Mouse (Mus musculus): Measurements from ENCODE around the gene Gpc5. TPM values are rescaled to one million over a fixed set of nuclear protein-coding genes. Genes with fewer than 3 reads are reported as not detected.

Gpc5 gene
- polyA plus RNA-seq, 1 experiment from 2014 or later: 0.07 TPM

GRCm38 (mm10) chr14:115760241-115760640 lies 668.2 kb downstream of the Gpc5 start:
- Histone ChIP-seq H3K27ac (replicated peaks) (no peak overlapping the region), H3K9me3 (ENCODE audit: control insufficient read depth, low read length) (no peaks in the 10 kb centered on the region), H3K4me1 (replicated peaks; ENCODE audit: control insufficient read depth, insufficient read depth) (no peaks in the 10 kb centered on the region), H3K4me3 (ENCODE audit: low read depth, low read length) (no peak overlapping the region), H3K9ac (ENCODE audit: low read length) (no peak overlapping the region), H3K27me3 (ENCODE audit: control insufficient read depth, insufficient read depth, low read length) (no peaks in the 10 kb centered on the region), H3K4me2 (replicated peaks; ENCODE audit: low read depth) (no peak overlapping the region), H3K36me3 (ENCODE audit: control insufficient read depth, insufficient read depth, low read length) (no peaks in the 10 kb centered on the region)
- 53% methylated on average over 5 of the region's 5 CpGs for WGBS
- no peak for TF ChIP-seq CTCF (IDR thresholded peaks at IDR 0.05; ENCODE audit: low read depth)
- TF ChIP-seq EP300 (optimal IDR thresholded peaks at IDR 0.05): no peak
- DNase-seq (ENCODE audit: low spot score) (no peak), ATAC-seq (ENCODE audit: low FRiP score, low TSS enrichment) (no peak)

GRCm38 (mm10) chr14:115779382-115780177 lies 687.6 kb downstream of the Gpc5 start:
- Histone ChIP-seq H3K4me3 (ENCODE audit: low read depth, low read length) (no peak overlapping the region), H3K4me2 (replicated peaks; ENCODE audit: low read depth) (no peak overlapping the region), H3K27me3 (ENCODE audit: control insufficient read depth, insufficient read depth, low read length) (no peaks in the 10 kb centered on the region), H3K27ac (replicated peaks) (no peak overlapping the region), H3K9me3 (ENCODE audit: control insufficient read depth, low read length) (no peaks in the 10 kb centered on the region), H3K36me3 (ENCODE audit: control insufficient read depth, insufficient read depth, low read length) (no peaks in the 10 kb centered on the region), H3K9ac (ENCODE audit: low read length) (no peak overlapping the region), H3K4me1 (replicated peaks; ENCODE audit: control insufficient read depth, insufficient read depth) (no peaks in the 10 kb centered on the region)
- TF ChIP-seq EP300 (optimal IDR thresholded peaks at IDR 0.05): no peak
- no peak for TF ChIP-seq CTCF (IDR thresholded peaks at IDR 0.05; ENCODE audit: low read depth)
- no peak for DNase-seq (ENCODE audit: low spot score)
- 67% methylated on average over 7 of the region's 7 CpGs for WGBS
- no peak for ATAC-seq (ENCODE audit: low FRiP score, low TSS enrichment)

- Histone ChIP-seq H3K4me2 (replicated peaks; ENCODE audit: low read depth) (no peak overlapping the region), H3K27ac (replicated peaks) (no peak overlapping the region), H3K4me1 (replicated peaks; ENCODE audit: control insufficient read depth, insufficient read depth) (no peaks in the 10 kb centered on the region), H3K4me3 (ENCODE audit: low read depth, low read length) (no peak overlapping the region), H3K9ac (ENCODE audit: low read length) (no peak overlapping the region), H3K9me3 (ENCODE audit: control insufficient read depth, low read length) (no peaks in the 10 kb centered on the region), H3K27me3 (ENCODE audit: control insufficient read depth, insufficient read depth, low read length) (no peaks in the 10 kb centered on the region), H3K36me3 (ENCODE audit: control insufficient read depth, insufficient read depth, low read length) (no peaks in the 10 kb centered on the region)
- DNase-seq (ENCODE audit: low spot score) (no peak), ATAC-seq (ENCODE audit: low FRiP score, low TSS enrichment) (no peak)
- TF ChIP-seq CTCF (IDR thresholded peaks at IDR 0.05; ENCODE audit: low read depth) (no peak), EP300 (optimal IDR thresholded peaks at IDR 0.05) (no peak)
- WGBS: 7% methylated on average over 2 of the region's 2 CpGs
These were observed 712.7 kb downstream of the Gpc5 start for GRCm38 (mm10) chr14:115804751-115805150.

GRCm38 (mm10) chr14:115819021-115819420 lies 727.0 kb downstream of the Gpc5 start:
- no peak for ATAC-seq (ENCODE audit: low FRiP score, low TSS enrichment)

GRCm38 (mm10) chr14:115821657-115822056 lies 729.6 kb downstream of the Gpc5 start:
- 86% methylated on average over 7 of the region's 7 CpGs for WGBS
- TF ChIP-seq EP300 (optimal IDR thresholded peaks at IDR 0.05) (no peak), CTCF (IDR thresholded peaks at IDR 0.05; ENCODE audit: low read depth) (no peak)
- Histone ChIP-seq H3K4me2 (replicated peaks; ENCODE audit: low read depth) (no peak overlapping the region), H3K9ac (ENCODE audit: low read length) (no peak overlapping the region), H3K4me1 (replicated peaks; ENCODE audit: control insufficient read depth, insufficient read depth) (no peaks in the 10 kb centered on the region), H3K27me3 (ENCODE audit: control insufficient read depth, insufficient read depth, low read length) (no peaks in the 10 kb centered on the region), H3K9me3 (ENCODE audit: control insufficient read depth, low read length) (no peaks in the 10 kb centered on the region), H3K27ac (replicated peaks) (no peak overlapping the region), H3K4me3 (ENCODE audit: low read depth, low read length) (no peak overlapping the region), H3K36me3 (ENCODE audit: control insufficient read depth, insufficient read depth, low read length) (no peaks in the 10 kb centered on the region)
- DNase-seq (ENCODE audit: low spot score) (no peak), ATAC-seq (ENCODE audit: low FRiP score, low TSS enrichment) (no peak)

More at GRCm38 (mm10) chr14:115819021-115819420, 727.0 kb downstream of the Gpc5 start:
- peak; percentile 69 for TF ChIP-seq CTCF (IDR thresholded peaks at IDR 0.05; ENCODE audit: low read depth)
- no peak for TF ChIP-seq EP300 (optimal IDR thresholded peaks at IDR 0.05)
- no peak overlapping the region for H3K4me2 ChIP-seq (replicated peaks; ENCODE audit: low read depth)
- no peaks in the 10 kb centered on the region for H3K36me3 ChIP-seq (ENCODE audit: control insufficient read depth, insufficient read depth, low read length)
- no peak overlapping the region for H3K27ac ChIP-seq (replicated peaks)
- DNase-seq (ENCODE audit: low spot score): peak; percentile 17
- H3K4me3 ChIP-seq (ENCODE audit: low read depth, low read length): no peak overlapping the region
- 10% methylated on average over 1 of the region's 1 CpGs for WGBS
- no peaks in the 10 kb centered on the region for H3K9me3 ChIP-seq (ENCODE audit: control insufficient read depth, low read length)
- no peak overlapping the region for H3K9ac ChIP-seq (ENCODE audit: low read length)
- H3K4me1 ChIP-seq (replicated peaks; ENCODE audit: control insufficient read depth, insufficient read depth): no peaks in the 10 kb centered on the region
- H3K27me3 ChIP-seq (ENCODE audit: control insufficient read depth, insufficient read depth, low read length): no peaks in the 10 kb centered on the region

GRCm38 (mm10) chr14:115830485-115830884 lies 738.5 kb downstream of the Gpc5 start:
- no peaks in the 10 kb centered on the region for H3K27me3 ChIP-seq (ENCODE audit: control insufficient read depth, insufficient read depth, low read length)
- no peak overlapping the region for H3K27ac ChIP-seq (replicated peaks)
- WGBS: 53% methylated on average over 5 of the region's 5 CpGs

More at GRCm38 (mm10) chr14:115830485-115830884, 738.5 kb downstream of the Gpc5 start:
- no peak overlapping the region for H3K4me2 ChIP-seq (replicated peaks; ENCODE audit: low read depth)
- no peaks in the 10 kb centered on the region for H3K36me3 ChIP-seq (ENCODE audit: control insufficient read depth, insufficient read depth, low read length)
- TF ChIP-seq CTCF (IDR thresholded peaks at IDR 0.05; ENCODE audit: low read depth): no peak
- H3K9me3 ChIP-seq (ENCODE audit: control insufficient read depth, low read length): no peaks in the 10 kb centered on the region
- no peak overlapping the region for H3K9ac ChIP-seq (ENCODE audit: low read length)
- ATAC-seq (ENCODE audit: low FRiP score, low TSS enrichment) (no peak), DNase-seq (ENCODE audit: low spot score) (no peak)
- H3K4me3 ChIP-seq (ENCODE audit: low read depth, low read length): no peak overlapping the region
- H3K4me1 ChIP-seq (replicated peaks; ENCODE audit: control insufficient read depth, insufficient read depth): no peaks in the 10 kb centered on the region
